Mouse (Mus musculus) lung, adult 2 months (tissue): ENCODE data around the gene Homer2. TPM values are rescaled to one million over a fixed set of nuclear protein-coding genes. Genes with fewer than 3 reads are reported as not detected.

Source experiments
- DNase-seq: peaks from one replicate; pipeline ENCODE4 v3.0.0; 2022
- H3K4me1 ChIP-seq: fragments of 200-500 bp; 2 replicates; pipeline ENCODE4 v1.6.1; 2011; ENCODE audit warnings: low read length; ENCODE audit not compliant: control insufficient read depth, insufficient read depth
- H3K4me3 ChIP-seq: fragments of 200-500 bp; replicated peaks from 2 replicates; pipeline ENCODE3; 2011; ENCODE audit warnings: low read depth, mild to moderate bottlenecking, control low read depth, low read length; ENCODE audit errors: extremely low read depth
- CTCF ChIP-seq: fragments of 200-500 bp; IDR thresholded peaks from 2 replicates; pipeline ENCODE4 v1.5.1; 2011; ENCODE audit warnings: mild to moderate bottlenecking, low read length, control low read depth; ENCODE audit not compliant: insufficient read depth
- POLR2A ChIP-seq: fragments of 200-500 bp; IDR thresholded peaks from 2 replicates; pipeline ENCODE4 v1.6.1; 2011; ENCODE audit warnings: low read depth, mild to moderate bottlenecking, control low read depth, low read length, borderline replicate concordance; ENCODE audit errors: extremely low read depth
- WGBS: fragments of 180-500 bp; shearing (Covaris S2); methylation state at CpG from one replicate; pipeline ENCODE4 v1.1.7; 2018; 5-methylcytosine and 5-hydroxymethylcytosine counted together
- polyA plus RNA-seq: library from polyadenylated mRNA; depleted of rRNA; stranded (reverse); fragments of >200 nt; gene quantifications from 2 replicates; pipeline ENCODE4 v1.2.3, GENCODE M21; 2012

Gene Homer2
- polyA plus RNA-seq, 1 experiment, result 2.8 TPM

- DNase-seq, result no peak
- WGBS, result 76% methylated on average over 3 of the region's 3 CpGs
- TF ChIP-seq POLR2A, result no peak
- no peak for TF ChIP-seq CTCF
- H3K4me3 ChIP-seq, result no peak overlapping the region
- H3K4me1 ChIP-seq, result no peaks in the 10 kb centered on the region
Observed at GRCm38 (mm10) chr7:81657055-81657454, 50.3 kb downstream of the Homer2 start.

- Histone ChIP-seq H3K4me3 (no peak overlapping the region), H3K4me1 (no peaks in the 10 kb centered on the region)
- DNase-seq, result no peak
- 50% methylated on average over 8 of the region's 8 CpGs for WGBS
- TF ChIP-seq POLR2A, result no peak
- TF ChIP-seq CTCF, result no peak
Observed at GRCm38 (mm10) chr7:81656635-81657034, 50.7 kb downstream of the Homer2 start.

DNA sequence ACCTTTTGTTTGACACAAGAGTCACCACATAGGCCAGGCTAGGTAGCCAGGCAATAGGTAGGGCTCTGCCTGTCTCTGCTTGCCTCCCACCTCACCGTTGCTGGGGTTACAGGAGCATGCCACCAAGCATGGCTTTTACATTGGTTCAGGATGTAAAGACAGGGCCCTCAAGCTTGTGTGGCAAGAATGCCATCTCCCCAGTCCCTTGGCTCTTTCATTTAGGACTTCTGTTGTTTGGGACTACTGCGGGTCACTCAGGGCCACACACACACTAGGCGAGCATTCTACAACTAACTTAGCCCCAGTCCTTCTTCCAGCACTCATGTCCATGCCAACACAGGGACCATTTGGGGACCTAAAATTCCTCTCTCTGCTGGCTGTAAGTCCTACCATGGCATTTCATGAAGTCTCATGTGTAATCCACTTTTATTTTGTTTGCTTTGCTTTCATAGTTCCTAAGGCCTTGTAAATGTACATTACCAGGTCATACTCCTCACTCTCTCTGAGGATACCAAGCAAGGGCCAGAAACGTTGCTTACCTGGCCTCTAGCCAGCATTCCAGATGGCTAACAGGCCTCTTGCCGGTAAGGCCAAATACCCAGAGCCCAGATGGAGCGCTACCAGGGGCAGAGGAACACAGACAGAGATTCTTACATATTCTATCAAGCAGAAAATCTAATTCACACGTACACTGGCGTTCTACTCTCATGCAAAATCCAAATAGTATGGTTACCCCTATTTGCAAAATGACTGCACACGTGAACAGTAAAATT, 52.2 kb downstream of the Homer2 start:
- Histone ChIP-seq H3K4me1 (no peaks in the 10 kb centered on the region), H3K4me3 (no peak overlapping the region)
- no peak for TF ChIP-seq POLR2A
- TF ChIP-seq CTCF, result no peak
- DNase-seq, result peak; percentile 11
- WGBS, result 66% methylated on average over 9 of the region's 9 CpGs

DNA sequence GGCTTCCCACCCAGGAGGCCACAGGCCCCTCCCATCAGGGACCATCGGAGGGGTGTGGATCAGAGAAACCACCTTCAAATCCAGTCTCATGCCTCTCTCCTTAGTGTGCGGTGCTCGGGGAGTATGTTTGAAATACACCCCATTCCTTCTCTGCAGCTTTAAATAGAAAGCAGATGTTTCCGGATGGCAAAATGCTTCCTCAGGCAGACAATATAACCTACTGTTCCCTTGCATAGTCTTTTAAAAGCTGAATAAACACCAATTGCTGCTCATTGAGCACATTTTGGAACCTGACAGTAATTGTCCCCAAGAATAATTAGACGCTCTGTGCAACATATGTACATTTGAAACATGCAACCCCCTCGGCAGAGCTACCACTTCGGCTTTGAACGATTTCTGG, 53.3 kb downstream of the Homer2 start:
- Histone ChIP-seq H3K4me3 (no peak overlapping the region), H3K4me1 (no peaks in the 10 kb centered on the region)
- no peak for DNase-seq
- TF ChIP-seq CTCF, result no peak
- no peak for TF ChIP-seq POLR2A
- 28% methylated on average over 8 of the region's 8 CpGs for WGBS

GRCm38 (mm10) chr7:81652296-81652695, 55.0 kb downstream of the Homer2 start:
- no peak for TF ChIP-seq POLR2A
- TF ChIP-seq CTCF, result no peak
- H3K4me3 ChIP-seq, result no peak overlapping the region
- DNase-seq, result no peak
- no peaks in the 10 kb centered on the region for H3K4me1 ChIP-seq
- WGBS, result 70% methylated on average over 2 of the region's 2 CpGs

GRCm38 (mm10) chr7:81651284-81651683, 56.0 kb downstream of the Homer2 start:
- TF ChIP-seq POLR2A (no peak), CTCF (no peak)
- 70% methylated on average over 5 of the region's 5 CpGs for WGBS
- DNase-seq, result no peak
- H3K4me3 ChIP-seq, result no peak overlapping the region
- H3K4me1 ChIP-seq, result no peaks in the 10 kb centered on the region

DNA sequence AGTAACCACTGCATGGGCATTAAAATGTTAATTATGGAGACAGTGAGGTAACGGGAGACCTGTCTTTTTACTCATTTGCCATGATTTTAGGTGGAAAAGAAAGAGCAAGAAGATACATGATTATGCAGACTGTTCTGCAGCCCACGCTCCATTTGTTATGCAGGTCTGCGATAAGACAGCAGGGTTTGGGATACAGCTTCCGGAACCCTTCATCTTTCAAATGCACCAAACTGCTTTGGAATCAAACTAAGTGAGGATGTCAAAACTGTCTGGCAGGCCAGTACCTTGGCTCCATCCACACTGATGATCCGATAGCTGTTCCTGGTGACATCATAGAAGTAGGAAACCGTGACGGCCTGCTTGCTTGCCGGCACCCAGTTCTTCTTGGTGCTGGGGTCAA, 58.1 kb downstream of the Homer2 start:
- no peak for TF ChIP-seq POLR2A
- no peak for TF ChIP-seq CTCF
- DNase-seq, result no peak
- 78% methylated on average over 8 of the region's 8 CpGs for WGBS

GRCm38 (mm10) chr7:81647959-81648358, 59.4 kb downstream of the Homer2 start:
- no peaks in the 10 kb centered on the region for H3K4me1 ChIP-seq
- TF ChIP-seq CTCF (no peak), POLR2A (no peak)
- 64% methylated on average over 5 of the region's 5 CpGs for WGBS
- H3K4me3 ChIP-seq, result no peak overlapping the region
- DNase-seq, result no peak

More for the DNA sequence above, 58.1 kb downstream of the Homer2 start:
- Histone ChIP-seq H3K4me3 (no peak overlapping the region), H3K4me1 (no peaks in the 10 kb centered on the region)

GRCm38 (mm10) chr7:81644551-81645235, 62.6 kb downstream of the Homer2 start:
- Histone ChIP-seq H3K4me1 (no peaks in the 10 kb centered on the region), H3K4me3 (no peak overlapping the region)
- DNase-seq, result no peak
- no peak for TF ChIP-seq CTCF
- no peak for TF ChIP-seq POLR2A
- WGBS, result 73% methylated on average over 7 of the region's 7 CpGs

- DNase-seq, result no peak
- H3K4me1 ChIP-seq, result no peaks in the 10 kb centered on the region
- WGBS, result 53% methylated on average over 6 of the region's 6 CpGs
Observed at GRCm38 (mm10) chr7:81641101-81641500, 66.2 kb downstream of the Homer2 start.

More at GRCm38 (mm10) chr7:81641101-81641500, 66.2 kb downstream of the Homer2 start:
- no peak for TF ChIP-seq CTCF
- no peak for TF ChIP-seq POLR2A
- no peak overlapping the region for H3K4me3 ChIP-seq
